Mouse (Mus musculus): Measurements from ENCODE around the gene Slfn14. TPM values are rescaled to one million over a fixed set of nuclear protein-coding genes. Genes with fewer than 3 reads are reported as not detected.
"Not testable (repeated sequence)": the region's sequence is repeated elsewhere in the genome, so short reads cannot be mapped to it uniquely, and the experiment has no call there.

Slfn14 gene
- polyA plus RNA-seq, 1 experiment from 2014 or later: 0.32 TPM

- no peaks in the 10 kb centered on the region for H3K9me3 ChIP-seq (ENCODE audit: control insufficient read depth, low read length)
- H3K27ac ChIP-seq (replicated peaks in 1 of 2; ENCODE audit: control insufficient read depth in 1 of 2, insufficient read depth in 1 of 2, low read depth in 2 of 2, low read length in 2 of 2): no peak overlapping the region
- WGBS: 52% methylated on average over 3 of the region's 3 CpGs
- no peak overlapping the region for H3K4me2 ChIP-seq (ENCODE audit: low read length)
- H3K27me3 ChIP-seq (ENCODE audit: control insufficient read depth, insufficient read depth, low read length): no peaks in the 10 kb centered on the region
- no peak for ATAC-seq (ENCODE audit: insufficient number of reproducible peaks, insufficient read depth, low FRiP score, low read depth)
- no peak overlapping the region for H3K9ac ChIP-seq (ENCODE audit: low read length)
- no peaks in the 10 kb centered on the region for H3K36me3 ChIP-seq (ENCODE audit: control insufficient read depth, insufficient read depth, low read length)
- H3K4me1 ChIP-seq (ENCODE audit: control insufficient read depth in 2 of 2, insufficient read depth in 2 of 2, low read length in 2 of 2): no peaks in the 10 kb centered on the region
- no peak overlapping the region for H3K4me3 ChIP-seq (ENCODE audit: control insufficient read depth in 1 of 2, insufficient read depth in 1 of 2, low read depth in 1 of 2, low read length in 2 of 2)
These were observed 23.4 kb downstream of the Slfn14 start for GRCm38 (mm10) chr11:83263146-83263545.

- no peaks in the 10 kb centered on the region for H3K4me1 ChIP-seq (ENCODE audit: control insufficient read depth in 2 of 2, insufficient read depth in 2 of 2, low read length in 2 of 2)
- no peak for ATAC-seq (ENCODE audit: insufficient number of reproducible peaks, insufficient read depth, low FRiP score, low read depth)
- H3K27ac ChIP-seq (replicated peaks in 1 of 2; ENCODE audit: control insufficient read depth in 1 of 2, insufficient read depth in 1 of 2, low read depth in 2 of 2, low read length in 2 of 2): no peak overlapping the region
- H3K9ac ChIP-seq (ENCODE audit: low read length): no peak overlapping the region
- H3K36me3 ChIP-seq (ENCODE audit: control insufficient read depth, insufficient read depth, low read length): no peaks in the 10 kb centered on the region
- H3K27me3 ChIP-seq (ENCODE audit: control insufficient read depth, insufficient read depth, low read length): no peaks in the 10 kb centered on the region
- 83% methylated on average over 1 of the region's 1 CpGs for WGBS
- H3K9me3 ChIP-seq (ENCODE audit: control insufficient read depth, low read length): no peaks in the 10 kb centered on the region
- no peak overlapping the region for H3K4me3 ChIP-seq (ENCODE audit: control insufficient read depth in 1 of 2, insufficient read depth in 1 of 2, low read depth in 1 of 2, low read length in 2 of 2)
- no peak overlapping the region for H3K4me2 ChIP-seq (ENCODE audit: low read length)
These were observed 23.9 kb downstream of the Slfn14 start for GRCm38 (mm10) chr11:83262673-83263072.

GRCm38 (mm10) chr11:83257211-83257610, 29.3 kb downstream of the Slfn14 start:
- H3K9ac ChIP-seq (ENCODE audit: low read length); ATAC-seq (ENCODE audit: insufficient number of reproducible peaks, insufficient read depth, low FRiP score, low read depth); H3K27me3 ChIP-seq (ENCODE audit: control insufficient read depth, insufficient read depth, low read length); H3K9me3 ChIP-seq (ENCODE audit: control insufficient read depth, low read length); H3K36me3 ChIP-seq (ENCODE audit: control insufficient read depth, insufficient read depth, low read length); H3K4me3 ChIP-seq (ENCODE audit: control insufficient read depth in 1 of 2, insufficient read depth in 1 of 2, low read depth in 1 of 2, low read length in 2 of 2); H3K4me2 ChIP-seq (ENCODE audit: low read length); H3K4me1 ChIP-seq (ENCODE audit: control insufficient read depth in 2 of 2, insufficient read depth in 2 of 2, low read length in 2 of 2); H3K27ac ChIP-seq (replicated peaks in 1 of 2; ENCODE audit: control insufficient read depth in 1 of 2, insufficient read depth in 1 of 2, low read depth in 2 of 2, low read length in 2 of 2): not testable (repeated sequence)
- WGBS: 28% methylated on average over 5 of the region's 5 CpGs

GRCm38 (mm10) chr11:83239811-83240210, 46.7 kb downstream of the Slfn14 start:
- WGBS: 9% methylated on average over 2 of the region's 2 CpGs
- Histone ChIP-seq H3K27ac (replicated peaks in 1 of 2; ENCODE audit: control insufficient read depth in 1 of 2, insufficient read depth in 1 of 2, low read depth in 2 of 2, low read length in 2 of 2) (no peak overlapping the region), H3K4me1 (ENCODE audit: control insufficient read depth in 2 of 2, insufficient read depth in 2 of 2, low read length in 2 of 2) (no peaks in the 10 kb centered on the region), H3K9me3 (ENCODE audit: control insufficient read depth, low read length) (no peaks in the 10 kb centered on the region), H3K4me3 (ENCODE audit: control insufficient read depth in 1 of 2, insufficient read depth in 1 of 2, low read depth in 1 of 2, low read length in 2 of 2) (no peak overlapping the region), H3K36me3 (ENCODE audit: control insufficient read depth, insufficient read depth, low read length) (no peaks in the 10 kb centered on the region), H3K4me2 (ENCODE audit: low read length) (no peak overlapping the region), H3K27me3 (ENCODE audit: control insufficient read depth, insufficient read depth, low read length) (no peaks in the 10 kb centered on the region), H3K9ac (ENCODE audit: low read length) (no peak overlapping the region)
- no peak for ATAC-seq (ENCODE audit: insufficient number of reproducible peaks, insufficient read depth, low FRiP score, low read depth)

GRCm38 (mm10) chr11:83238389-83238788, 48.1 kb downstream of the Slfn14 start:
- Histone ChIP-seq H3K9me3 (ENCODE audit: control insufficient read depth, low read length) (no peaks in the 10 kb centered on the region), H3K4me2 (ENCODE audit: low read length) (no peak overlapping the region), H3K27me3 (ENCODE audit: control insufficient read depth, insufficient read depth, low read length) (no peaks in the 10 kb centered on the region), H3K36me3 (ENCODE audit: control insufficient read depth, insufficient read depth, low read length) (no peaks in the 10 kb centered on the region), H3K4me1 (ENCODE audit: control insufficient read depth in 2 of 2, insufficient read depth in 2 of 2, low read length in 2 of 2) (no peaks in the 10 kb centered on the region), H3K4me3 (ENCODE audit: control insufficient read depth in 1 of 2, insufficient read depth in 1 of 2, low read depth in 1 of 2, low read length in 2 of 2) (no peak overlapping the region), H3K27ac (replicated peaks in 1 of 2; ENCODE audit: control insufficient read depth in 1 of 2, insufficient read depth in 1 of 2, low read depth in 2 of 2, low read length in 2 of 2) (no peak overlapping the region), H3K9ac (ENCODE audit: low read length) (no peak overlapping the region)
- ATAC-seq (ENCODE audit: insufficient number of reproducible peaks, insufficient read depth, low FRiP score, low read depth): no peak
- WGBS: 75% methylated on average over 2 of the region's 2 CpGs

- not testable (repeated sequence) for H3K36me3 ChIP-seq (ENCODE audit: control insufficient read depth, insufficient read depth, low read length); H3K4me1 ChIP-seq (ENCODE audit: control insufficient read depth in 2 of 2, insufficient read depth in 2 of 2, low read length in 2 of 2); H3K4me2 ChIP-seq (ENCODE audit: low read length); ATAC-seq (ENCODE audit: insufficient number of reproducible peaks, insufficient read depth, low FRiP score, low read depth); H3K27me3 ChIP-seq (ENCODE audit: control insufficient read depth, insufficient read depth, low read length); H3K27ac ChIP-seq (replicated peaks in 1 of 2; ENCODE audit: control insufficient read depth in 1 of 2, insufficient read depth in 1 of 2, low read depth in 2 of 2, low read length in 2 of 2); H3K4me3 ChIP-seq (ENCODE audit: control insufficient read depth in 1 of 2, insufficient read depth in 1 of 2, low read depth in 1 of 2, low read length in 2 of 2); H3K9ac ChIP-seq (ENCODE audit: low read length); H3K9me3 ChIP-seq (ENCODE audit: control insufficient read depth, low read length)
- whole genome bisulfite sequencing: 72% methylated on average over 9 of the region's 9 CpGs
These were observed 49.1 kb downstream of the Slfn14 start for GRCm38 (mm10) chr11:83237390-83237789.

GRCm38 (mm10) chr11:83233621-83234020, 52.9 kb downstream of the Slfn14 start:
- not testable (repeated sequence) for H3K27ac ChIP-seq (replicated peaks in 1 of 2; ENCODE audit: control insufficient read depth in 1 of 2, insufficient read depth in 1 of 2, low read depth in 2 of 2, low read length in 2 of 2); H3K4me1 ChIP-seq (ENCODE audit: control insufficient read depth in 2 of 2, insufficient read depth in 2 of 2, low read length in 2 of 2); H3K27me3 ChIP-seq (ENCODE audit: control insufficient read depth, insufficient read depth, low read length); H3K36me3 ChIP-seq (ENCODE audit: control insufficient read depth, insufficient read depth, low read length); H3K4me3 ChIP-seq (ENCODE audit: control insufficient read depth in 1 of 2, insufficient read depth in 1 of 2, low read depth in 1 of 2, low read length in 2 of 2); H3K9me3 ChIP-seq (ENCODE audit: control insufficient read depth, low read length); H3K4me2 ChIP-seq (ENCODE audit: low read length); H3K9ac ChIP-seq (ENCODE audit: low read length); ATAC-seq (ENCODE audit: insufficient number of reproducible peaks, insufficient read depth, low FRiP score, low read depth)
- WGBS: 36% methylated on average over 5 of the region's 5 CpGs

GRCm38 (mm10) chr11:83230966-83231365, 55.6 kb downstream of the Slfn14 start:
- H3K4me3 ChIP-seq (ENCODE audit: control insufficient read depth in 1 of 2, insufficient read depth in 1 of 2, low read depth in 1 of 2, low read length in 2 of 2): no peak overlapping the region
- 56% methylated on average over 3 of the region's 3 CpGs for WGBS
- H3K27me3 ChIP-seq (ENCODE audit: control insufficient read depth, insufficient read depth, low read length): no peaks in the 10 kb centered on the region

More at GRCm38 (mm10) chr11:83230966-83231365, 55.6 kb downstream of the Slfn14 start:
- no peak overlapping the region for H3K9ac ChIP-seq (ENCODE audit: low read length)
- no peaks in the 10 kb centered on the region for H3K9me3 ChIP-seq (ENCODE audit: control insufficient read depth, low read length)
- no peaks in the 10 kb centered on the region for H3K36me3 ChIP-seq (ENCODE audit: control insufficient read depth, insufficient read depth, low read length)
- no peaks in the 10 kb centered on the region for H3K4me1 ChIP-seq (ENCODE audit: control insufficient read depth in 2 of 2, insufficient read depth in 2 of 2, low read length in 2 of 2)
- no peak overlapping the region for H3K27ac ChIP-seq (replicated peaks in 1 of 2; ENCODE audit: control insufficient read depth in 1 of 2, insufficient read depth in 1 of 2, low read depth in 2 of 2, low read length in 2 of 2)
- H3K4me2 ChIP-seq (ENCODE audit: low read length): no peak overlapping the region
- no peak for ATAC-seq (ENCODE audit: insufficient number of reproducible peaks, insufficient read depth, low FRiP score, low read depth)
